Mouse (Mus musculus) CH12.LX (cell line): ENCODE data around the gene Bhlha15.

ENCODE experiments used
- CTCF ChIP-seq, 2 experiments: IDR thresholded peaks in 1 of 2; conservative IDR thresholded peaks in 1 of 2; 2 replicates each; pipeline ENCODE4 v1.5.1; 2011 to 2012; ENCODE audit warnings: low read depth in 2 of 2, low read length in 2 of 2, improper control_type of control experiment in 1 of 2, inconsistent platforms in 1 of 2, mild to moderate bottlenecking in 1 of 2, moderate library complexity in 1 of 2
- EP300 ChIP-seq: IDR thresholded peaks from 2 replicates; pipeline ENCODE4 v1.6.1; 2011; ENCODE audit warnings: low read length, improper control_type of control experiment
- ETS1 ChIP-seq: conservative IDR thresholded peaks from 2 replicates; pipeline ENCODE4 v1.6.1; 2012; ENCODE audit warnings: low read depth, mild to moderate bottlenecking, inconsistent platforms, low read length, improper control_type of control experiment, moderate library complexity
- GABPA ChIP-seq: IDR thresholded peaks from 2 replicates; pipeline ENCODE4 v1.6.1; 2012; ENCODE audit warnings: low read depth, low read length, improper control_type of control experiment, inconsistent platforms; ENCODE audit not compliant: insufficient replicate concordance
- IRF4 ChIP-seq: IDR thresholded peaks from 2 replicates; pipeline ENCODE4 v1.6.1; 2014; ENCODE audit warnings: low read depth, mild to moderate bottlenecking, inconsistent platforms, low read length, improper control_type of control experiment
- KAT2A ChIP-seq: IDR thresholded peaks from 2 replicates; pipeline ENCODE4 v1.6.1; 2012; ENCODE audit warnings: low read length, improper control_type of control experiment, inconsistent platforms; ENCODE audit not compliant: insufficient replicate concordance
- MAX ChIP-seq: IDR thresholded peaks from 2 replicates; pipeline ENCODE4 v1.6.1; 2011; ENCODE audit warnings: low read length, improper control_type of control experiment
- MXI1 ChIP-seq: IDR thresholded peaks from 2 replicates; pipeline ENCODE4 v1.6.1; 2011; ENCODE audit warnings: mild to moderate bottlenecking, low read depth, low read length, improper control_type of control experiment
- NRF1 ChIP-seq: IDR thresholded peaks from 2 replicates; pipeline ENCODE4 v1.6.1; 2014; ENCODE audit warnings: low read depth, mild to moderate bottlenecking, inconsistent platforms, low read length, improper control_type of control experiment, moderate library complexity
- POLR2A ChIP-seq: IDR thresholded peaks from 2 replicates; pipeline ENCODE4 v1.6.1; 2011; ENCODE audit warnings: low read depth, mild to moderate bottlenecking, improper control_type of control experiment, low read length
- RCOR1 ChIP-seq: conservative IDR thresholded peaks from 2 replicates; pipeline ENCODE4 v1.6.1; 2012; ENCODE audit warnings: low read depth, mild to moderate bottlenecking, inconsistent platforms, low read length, improper control_type of control experiment
- ZC3H11A ChIP-seq: IDR thresholded peaks from 2 replicates; pipeline ENCODE4 v1.6.1; 2012; ENCODE audit warnings: low read depth, mild to moderate bottlenecking, inconsistent platforms, low read length, improper control_type of control experiment
- ZMIZ1 ChIP-seq: IDR thresholded peaks from 2 replicates; pipeline ENCODE4 v1.6.1; 2012; ENCODE audit warnings: low read depth, mild to moderate bottlenecking, inconsistent platforms, low read length, improper control_type of control experiment

- no peak for TF ChIP-seq GABPA
- peak; percentile 59 for TF ChIP-seq IRF4
- no peak for TF ChIP-seq MXI1
- TF ChIP-seq ZC3H11A, result peak; percentile 51
- no peak for TF ChIP-seq ETS1
- no peak for TF ChIP-seq POLR2A
- no peak for TF ChIP-seq RCOR1
- no peak for TF ChIP-seq NRF1
- no peak for TF ChIP-seq EP300
- TF ChIP-seq MAX, result no peak
- peak; percentile 90 to 91 for TF ChIP-seq CTCF (conservative IDR thresholded peaks at IDR 0.05 in 1 of 2, IDR thresholded peaks at IDR 0.05 in 1 of 2; ENCODE audit: low read depth in 2 of 2, low read length in 2 of 2)
- no peak for TF ChIP-seq KAT2A
- no peak for TF ChIP-seq ZMIZ1
Observed at GRCm38 (mm10) chr5:144214453-144214852, 24.4 kb downstream of the Bhlha15 start.
